Mouse (Mus musculus) liver, embryonic 15.5 days (tissue): ENCODE data around the gene Telo2. TPM values are rescaled to one million over a fixed set of nuclear protein-coding genes. Genes with fewer than 3 reads are reported as not detected.

Source experiments
- ATAC-seq: fragments of 200-750 bp; cut with Nextera tagmentation; 2 replicates; pipeline ENCODE4 v1.8.0; 2017; ENCODE audit warnings: moderate number of reproducible peaks, mild to moderate bottlenecking, moderate library complexity; ENCODE audit not compliant: insufficient read depth
- H3K27ac ChIP-seq: fragments of 300-500 bp; sonication (generic); replicated peaks from 2 replicates; pipeline ENCODE4 v1.5.1; 2015; ENCODE audit warnings: mild to moderate bottlenecking, inconsistent platforms
- H3K27me3 ChIP-seq: fragments of 300-500 bp; sonication (generic); 2 replicates; pipeline ENCODE4 v1.6.1; 2015; ENCODE audit warnings: mild to moderate bottlenecking, inconsistent platforms
- H3K36me3 ChIP-seq: fragments of 300-500 bp; sonication (generic); replicated peaks from 2 replicates; pipeline ENCODE4 v1.6.1; 2015; ENCODE audit warnings: moderate library complexity, mild to moderate bottlenecking, inconsistent platforms
- H3K4me1 ChIP-seq: fragments of 300-500 bp; sonication (generic); replicated peaks from 2 replicates; pipeline ENCODE4 v1.6.1; 2015; ENCODE audit warnings: inconsistent platforms
- H3K4me2 ChIP-seq: fragments of 300-500 bp; sonication (generic); 2 replicates; pipeline ENCODE4 v1.6.1; 2015; ENCODE audit warnings: moderate library complexity, mild to moderate bottlenecking, inconsistent platforms
- H3K4me3 ChIP-seq: fragments of 300-500 bp; sonication (generic); replicated peaks from 2 replicates; pipeline ENCODE4 v1.5.1; 2015; ENCODE audit warnings: mild to moderate bottlenecking, inconsistent platforms
- H3K9ac ChIP-seq: fragments of 300-500 bp; sonication (generic); 2 replicates; pipeline ENCODE4 v1.6.1; 2015; ENCODE audit warnings: moderate library complexity, mild to moderate bottlenecking, inconsistent platforms
- H3K9me3 ChIP-seq: fragments of 300-500 bp; sonication (generic); replicated peaks from 2 replicates; pipeline ENCODE4 v1.6.1; 2016; ENCODE audit warnings: inconsistent platforms
- WGBS: fragments of 180-500 bp; shearing (Covaris S2); methylation state at CpG from one replicate; pipeline ENCODE4 v1.1.7; 2015; ENCODE audit warnings: mixed read lengths; ENCODE audit not compliant: insufficient replicate concordance; 5-methylcytosine and 5-hydroxymethylcytosine counted together
- polyA plus RNA-seq: library from polyadenylated mRNA; unstranded; fragments of >200 nt; fragmentation: Nextera tagmentation; extraction: Ambion mirVana; gene quantifications from 2 replicates; pipeline ENCODE4 v1.2.1, GENCODE M21; 2015

Telo2 gene
- polyA plus RNA-seq, 1 experiment from 2014 or later: 14.3 TPM

GRCm38 (mm10) chr17:25101338-25101737 is 14.4 kb downstream of the Telo2 start:
- WGBS: 91% methylated on average over 11 of the region's 11 CpGs
- no peak for ATAC-seq
- H3K27ac ChIP-seq: no peak overlapping the region
- H3K4me3 ChIP-seq: no peak overlapping the region
- H3K9me3 ChIP-seq: no peaks in the 10 kb centered on the region
- H3K36me3 ChIP-seq: peaks cover 94% of the 10 kb centered on the region
- H3K4me2 ChIP-seq: no peak overlapping the region
- H3K9ac ChIP-seq: no peak overlapping the region
- H3K4me1 ChIP-seq: 0 out of 2 replicates have a peak, but pooled peaks cover 2% of the 10 kb centered on the region
- no peaks in the 10 kb centered on the region for H3K27me3 ChIP-seq

DNA sequence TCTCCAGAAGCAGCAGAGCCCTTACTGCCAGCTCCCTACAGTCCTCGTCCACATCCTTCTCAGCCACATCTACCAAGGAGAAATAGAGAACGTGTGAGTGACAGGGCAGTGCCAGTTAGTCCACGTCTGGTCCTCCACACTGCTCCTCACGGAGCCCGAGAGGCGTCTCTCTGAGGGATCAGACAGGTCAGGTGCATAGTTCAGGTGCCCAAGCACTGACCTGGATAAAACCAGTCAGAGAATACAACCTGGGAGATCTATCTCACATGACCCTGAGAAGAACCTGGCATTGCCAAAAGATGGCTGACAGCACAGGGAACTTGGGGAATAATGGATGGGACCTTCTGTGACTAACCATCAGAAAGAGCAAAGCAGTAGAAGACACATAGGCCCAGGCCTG is 15.7 kb downstream of the Telo2 start:
- WGBS: 90% methylated on average over 6 of the region's 6 CpGs
- no peak overlapping the region for H3K4me2 ChIP-seq
- peaks cover 12% of the 10 kb centered on the region for H3K4me1 ChIP-seq
- no peaks in the 10 kb centered on the region for H3K27me3 ChIP-seq
- H3K27ac ChIP-seq: peak overlapping the region; percentile 51; the same call in 1 of the 2 replicates
- peaks cover 95% of the 10 kb centered on the region for H3K36me3 ChIP-seq
- no peaks in the 10 kb centered on the region for H3K9me3 ChIP-seq
- no peak overlapping the region for H3K4me3 ChIP-seq
- H3K9ac ChIP-seq: no peak overlapping the region
- ATAC-seq: no peak

GRCm38 (mm10) chr17:25096221-25096620 is 19.5 kb downstream of the Telo2 start:
- Histone ChIP-seq H3K9ac (no peak overlapping the region), H3K9me3 (no peaks in the 10 kb centered on the region), H3K27ac (peak overlapping the region; percentile 38; the same call in 1 of the 2 replicates), H3K4me1 (peaks cover 48% of the 10 kb centered on the region), H3K36me3 (peaks cover 99% of the 10 kb centered on the region), H3K4me3 (no peak overlapping the region), H3K27me3 (no peaks in the 10 kb centered on the region), H3K4me2 (no peak overlapping the region)
- no peak for ATAC-seq
- WGBS: 88% methylated on average over 2 of the region's 2 CpGs

DNA sequence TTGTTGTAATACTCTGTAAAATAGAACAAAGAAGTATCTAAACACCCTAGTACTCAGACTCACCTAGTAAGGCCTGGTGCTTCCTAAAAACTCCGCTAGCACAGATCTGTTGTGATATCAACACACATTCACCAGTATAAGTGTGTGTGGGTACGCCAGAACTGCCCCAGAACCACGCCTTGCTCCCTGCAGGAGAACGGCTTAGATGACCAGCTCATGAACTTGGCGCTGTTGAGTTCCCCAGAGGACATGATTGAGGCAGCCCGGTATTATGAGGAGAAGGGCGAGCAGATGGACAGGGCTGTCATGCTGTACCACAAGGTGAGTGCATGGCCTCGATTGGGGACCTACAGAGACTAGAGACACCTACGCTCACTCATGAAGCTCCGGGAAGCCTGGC is 25.3 kb downstream of the Telo2 start:
- peak overlapping the region; percentile 98 for H3K27ac ChIP-seq
- peak overlapping the region; percentile 67 for H3K4me3 ChIP-seq
- peak overlapping the region; percentile 71 for H3K4me2 ChIP-seq
- ATAC-seq: no peak
- H3K4me1 ChIP-seq: peaks cover 83% of the 10 kb centered on the region
- peaks cover 54% of the 10 kb centered on the region for H3K36me3 ChIP-seq
- 66% methylated on average over 10 of the region's 10 CpGs for WGBS
- H3K27me3 ChIP-seq: no peaks in the 10 kb centered on the region
- H3K9ac ChIP-seq: peak overlapping the region; percentile 82
- no peaks in the 10 kb centered on the region for H3K9me3 ChIP-seq

GRCm38 (mm10) chr17:25089158-25089557 is 26.6 kb downstream of the Telo2 start:
- peak; percentile 90 for ATAC-seq
- 34% methylated on average over 10 of the region's 10 CpGs for WGBS
- Histone ChIP-seq H3K36me3 (peaks cover 41% of the 10 kb centered on the region), H3K27ac (peak overlapping the region; percentile 98), H3K4me3 (peak overlapping the region; percentile 67), H3K4me2 (peak overlapping the region; percentile 71), H3K4me1 (peaks cover 84% of the 10 kb centered on the region), H3K27me3 (no peaks in the 10 kb centered on the region), H3K9me3 (no peaks in the 10 kb centered on the region), H3K9ac (peak overlapping the region; percentile 82)

GRCm38 (mm10) chr17:25086724-25087123 is 29.0 kb downstream of the Telo2 start:
- Histone ChIP-seq H3K4me1 (peaks cover 81% of the 10 kb centered on the region), H3K4me2 (peak overlapping the region; percentile 71), H3K36me3 (peaks cover 17% of the 10 kb centered on the region), H3K27me3 (no peaks in the 10 kb centered on the region), H3K4me3 (peak overlapping the region; percentile 67), H3K9ac (peak overlapping the region; percentile 82), H3K9me3 (no peaks in the 10 kb centered on the region), H3K27ac (peak overlapping the region; percentile 98)
- ATAC-seq: peak; percentile 51
- 36% methylated on average over 7 of the region's 7 CpGs for WGBS

DNA sequence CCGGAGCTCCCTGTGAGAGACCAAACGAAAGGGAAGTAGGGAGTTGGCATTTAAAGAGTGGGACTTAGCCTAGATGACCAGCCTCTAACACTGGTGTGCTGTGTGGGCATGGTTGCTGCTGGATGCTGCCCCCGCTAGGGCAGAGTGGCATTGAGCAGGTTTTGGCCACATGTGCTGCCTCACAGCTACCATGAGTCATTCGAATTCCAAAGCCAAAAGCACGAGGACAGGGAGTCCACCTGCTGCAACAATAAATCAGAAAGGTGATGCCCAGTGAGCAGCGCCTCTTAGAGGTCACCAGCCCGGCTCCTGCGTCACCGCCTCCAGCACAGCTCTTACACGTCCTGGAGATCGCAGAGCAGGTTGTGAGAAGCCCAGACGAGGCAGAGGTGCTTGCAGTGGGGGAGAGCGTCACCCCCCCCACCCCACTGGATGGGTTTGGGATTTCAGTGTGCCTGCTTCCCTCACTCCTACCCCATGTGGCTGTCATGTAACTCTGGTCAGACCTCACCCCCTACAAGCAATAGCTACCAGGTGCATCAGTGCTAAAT is 30.9 kb downstream of the Telo2 start:
- no peak for ATAC-seq
- Histone ChIP-seq H3K9me3 (no peaks in the 10 kb centered on the region), H3K9ac (no peak overlapping the region), H3K4me2 (no peak overlapping the region), H3K4me1 (peaks cover 70% of the 10 kb centered on the region), H3K36me3 (0 out of 2 replicates have a peak, but pooled peaks cover 3% of the 10 kb centered on the region), H3K27me3 (no peaks in the 10 kb centered on the region), H3K27ac (peak overlapping the region; percentile 98), H3K4me3 (no peak overlapping the region)
- WGBS: 74% methylated on average over 13 of the region's 13 CpGs

DNA sequence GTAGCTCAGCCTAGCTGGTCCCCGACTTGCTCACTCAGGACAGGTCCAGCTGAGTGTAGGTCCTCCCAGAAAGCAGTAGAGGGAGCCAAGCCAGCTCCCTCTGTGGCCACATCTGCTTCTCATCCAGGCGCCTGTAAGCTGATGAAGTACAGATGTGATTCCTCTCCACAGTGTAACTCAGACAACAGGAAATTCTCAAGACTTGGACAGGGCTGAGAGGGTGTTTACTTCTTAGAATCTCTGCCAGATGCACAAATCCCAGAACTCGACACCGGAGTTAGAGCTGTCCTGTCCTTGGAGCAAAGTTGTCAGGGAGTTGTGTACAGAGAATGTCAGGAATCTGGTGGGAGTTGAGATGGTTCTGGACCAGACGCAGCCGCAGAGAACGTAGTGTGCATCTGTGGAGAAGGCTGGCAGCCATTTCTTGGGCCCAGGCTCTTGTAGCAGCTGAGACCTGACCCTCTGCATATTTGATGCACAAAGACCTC is 32.3 kb downstream of the Telo2 start, which contains the start of gene Tmem204:
Gene Tmem204, minus strand, starts transcription at position 148 of the 488 bp plus-strand sequence.
- Histone ChIP-seq H3K4me2 (no peak within 1 kb of the TSS), H3K27ac (peak within 1 kb of the TSS; percentile 98), H3K27me3 (no peaks in the 10 kb centered on the region), H3K9ac (no peak within 1 kb of the TSS; the same call in 1 of the 2 replicates), H3K9me3 (no peaks in the 10 kb centered on the region), H3K4me3 (no peak within 1 kb of the TSS), H3K36me3 (0 out of 2 replicates have a peak, but pooled peaks cover under 1% of the 10 kb centered on the region), H3K4me1 (peaks cover 68% of the 10 kb centered on the region)
- WGBS: 63% methylated on average over 7 of the region's 7 CpGs
- ATAC-seq: 0 out of 2 replicates have a peak, but pooled peaks have one; percentile 11

DNA sequence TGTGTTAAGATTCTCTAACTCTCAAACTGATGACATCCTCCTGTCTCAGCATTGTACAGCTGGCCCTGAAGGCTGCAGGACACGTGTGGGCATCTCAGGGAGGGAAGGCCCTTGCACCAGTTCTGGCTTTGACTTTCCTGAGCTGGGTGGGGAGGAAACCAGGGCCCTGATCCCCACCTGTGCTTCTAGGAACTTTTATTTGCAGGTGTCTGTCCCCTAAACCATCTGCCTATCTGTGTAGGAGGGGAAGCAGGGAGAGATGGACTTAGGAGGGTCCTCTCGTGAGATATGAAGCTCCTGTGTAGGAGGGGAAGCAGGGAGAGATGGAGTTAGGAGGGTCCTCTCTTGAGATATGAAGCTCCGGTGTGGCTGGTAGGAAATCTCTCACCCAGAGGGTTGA is 32.9 kb downstream of the Telo2 start:
- peak overlapping the region; percentile 98; the same call in 1 of the 2 replicates for H3K27ac ChIP-seq
- H3K27me3 ChIP-seq: no peaks in the 10 kb centered on the region
- WGBS: 61% methylated on average over 3 of the region's 3 CpGs
- no peak for ATAC-seq
- no peak overlapping the region for H3K9ac ChIP-seq
- peaks cover 64% of the 10 kb centered on the region for H3K4me1 ChIP-seq
- no peak overlapping the region for H3K4me2 ChIP-seq
- no peaks in the 10 kb centered on the region for H3K9me3 ChIP-seq
- no peak overlapping the region for H3K4me3 ChIP-seq
- no peaks in the 10 kb centered on the region for H3K36me3 ChIP-seq

DNA sequence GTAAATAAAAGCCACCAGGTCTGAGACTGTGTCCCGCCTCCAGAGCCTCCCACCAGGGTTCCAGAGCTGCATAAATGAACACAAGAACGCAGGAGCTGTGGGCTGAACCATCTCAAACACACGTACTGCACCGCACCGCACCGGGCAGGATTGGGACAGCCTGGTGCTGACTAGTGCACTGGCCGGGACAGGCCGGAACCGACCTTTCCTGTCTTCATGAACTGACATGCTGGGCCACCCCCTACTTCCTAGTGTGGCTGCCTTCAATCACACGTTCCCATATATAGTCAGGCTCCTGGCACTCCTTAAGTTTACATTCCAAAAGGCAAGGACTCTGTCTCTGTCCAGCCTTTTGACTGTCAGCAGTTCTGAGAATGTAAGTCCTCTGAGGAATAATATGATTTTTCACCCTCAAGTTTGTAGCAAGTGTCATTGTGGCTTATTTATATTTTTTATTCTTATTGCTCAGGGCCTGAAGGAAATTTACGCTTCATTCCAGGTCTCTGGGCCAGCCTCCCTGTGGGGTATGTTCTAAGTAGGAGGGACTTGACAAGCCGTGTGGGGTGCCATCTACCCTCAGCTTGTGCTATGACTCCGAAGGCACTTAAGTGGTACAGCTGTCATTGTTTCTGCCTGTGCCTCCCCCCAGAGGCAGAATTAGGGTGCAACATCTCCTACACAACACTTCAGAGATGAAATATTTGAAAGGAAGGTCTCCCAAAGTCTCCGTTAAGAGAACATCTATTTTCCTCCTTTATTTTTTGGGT is 33.5 kb downstream of the Telo2 start:
- Histone ChIP-seq H3K4me2 (no peak overlapping the region), H3K4me1 (peaks cover 58% of the 10 kb centered on the region), H3K27me3 (no peaks in the 10 kb centered on the region), H3K9me3 (no peaks in the 10 kb centered on the region), H3K27ac (peak overlapping the region; percentile 98), H3K36me3 (no peaks in the 10 kb centered on the region), H3K4me3 (no peak overlapping the region), H3K9ac (no peak overlapping the region)
- WGBS: 47% methylated on average over 14 of the region's 14 CpGs
- no peak for ATAC-seq

DNA sequence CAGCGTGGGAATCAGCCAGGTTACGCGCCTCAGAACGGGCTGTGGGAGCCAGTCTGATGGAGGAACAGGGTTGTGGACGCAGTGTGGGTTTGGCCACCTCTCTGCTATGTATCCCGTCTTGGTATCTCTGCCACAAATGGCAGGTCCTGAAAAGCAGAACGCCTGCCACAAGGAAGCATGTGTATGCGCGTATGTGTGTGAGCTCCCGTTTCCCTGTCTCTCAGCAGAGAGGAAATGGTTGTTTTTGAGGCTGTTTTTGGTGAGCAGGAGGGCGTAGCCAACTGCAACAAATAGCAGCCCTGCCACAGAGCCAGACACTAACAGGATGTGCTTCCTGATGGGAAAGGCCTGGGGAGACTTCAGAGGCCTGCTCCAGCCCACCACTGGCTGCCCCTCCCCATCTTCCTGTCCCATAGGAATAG is 34.8 kb downstream of the Telo2 start:
- Histone ChIP-seq H3K4me1 (peaks cover 45% of the 10 kb centered on the region), H3K9me3 (no peaks in the 10 kb centered on the region), H3K9ac (no peak overlapping the region), H3K27me3 (no peaks in the 10 kb centered on the region), H3K27ac (peak overlapping the region; percentile 45; the same call in 1 of the 2 replicates), H3K36me3 (no peaks in the 10 kb centered on the region), H3K4me2 (no peak overlapping the region), H3K4me3 (peak overlapping the region; percentile 19)
- WGBS: 56% methylated on average over 11 of the region's 11 CpGs
- ATAC-seq: no peak
